Mouse (Mus musculus) mouse trophoblast stem cell (cell line): ENCODE measurements around the gene Ubald2.
"Not testable (repeated sequence)": the region's sequence is repeated elsewhere in the genome, so short reads cannot be mapped to it uniquely, and the experiment has no call there.

Experiments
- in situ Hi-C, 2 experiments: fragments of 300-500 bp; cut with MseI, MboI; formaldehyde crosslinking; loops; 2 replicates in 1 of 2; 3 replicates in 1 of 2; pipeline ENCODE4 v1.15.1; 2025

The Ubald2 gene

GRCm38 (mm10) chr11:116456234-116456633, 22.3 kb downstream of the Ubald2 start:
- in situ Hi-C loops: no loop called here

DNA sequence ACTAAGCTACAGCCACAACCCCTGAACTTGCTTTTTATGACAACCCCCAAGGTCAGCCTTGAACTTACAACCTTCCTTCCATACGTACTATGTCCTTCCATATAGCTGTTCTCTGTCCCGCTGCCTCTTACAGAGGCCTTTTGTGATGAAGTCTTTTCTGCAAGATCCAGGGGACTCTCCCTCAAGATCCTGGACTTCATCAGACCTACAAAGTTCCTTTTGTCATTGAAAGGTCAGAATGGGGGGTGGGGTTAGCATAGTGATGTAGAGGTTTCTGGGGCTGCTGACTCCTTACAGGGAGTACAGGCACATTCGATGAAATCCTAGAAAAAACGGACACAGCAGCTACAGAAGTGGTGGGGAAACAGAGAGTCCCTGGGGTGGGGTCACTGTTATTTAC, 25.9 kb downstream of the Ubald2 start:
- in situ Hi-C loops: no loop called here

- in situ Hi-C loops: no loop called here
Observed at GRCm38 (mm10) chr11:116463338-116463737, 29.4 kb downstream of the Ubald2 start.

DNA sequence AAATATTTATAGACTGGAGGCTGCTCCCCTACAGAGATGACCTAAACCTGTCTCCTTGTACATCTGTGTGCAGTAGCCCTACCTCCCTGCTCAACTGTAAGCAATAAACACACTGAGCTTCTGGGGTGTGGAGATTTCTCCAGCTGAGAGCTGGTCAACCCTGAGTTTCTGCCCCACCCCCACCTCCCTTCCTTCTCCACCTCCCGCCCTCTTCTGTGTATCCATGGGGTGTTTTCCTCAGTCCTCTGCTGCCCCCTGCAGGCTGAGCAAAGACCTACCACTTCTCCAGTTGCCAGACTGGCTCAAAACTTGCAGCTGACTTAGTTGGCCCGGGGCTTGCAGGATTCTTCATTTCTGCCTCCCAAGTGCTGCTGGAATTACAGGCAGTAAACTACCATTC, 29.9 kb downstream of the Ubald2 start:
- in situ Hi-C loops: no loop called here

- in situ Hi-C loops: no loop called here
Observed at GRCm38 (mm10) chr11:116466141-116466540, 32.2 kb downstream of the Ubald2 start, which contains the start of gene Qrich2. Gene Qrich2 (minus strand): TSS chr11:116466241.

DNA sequence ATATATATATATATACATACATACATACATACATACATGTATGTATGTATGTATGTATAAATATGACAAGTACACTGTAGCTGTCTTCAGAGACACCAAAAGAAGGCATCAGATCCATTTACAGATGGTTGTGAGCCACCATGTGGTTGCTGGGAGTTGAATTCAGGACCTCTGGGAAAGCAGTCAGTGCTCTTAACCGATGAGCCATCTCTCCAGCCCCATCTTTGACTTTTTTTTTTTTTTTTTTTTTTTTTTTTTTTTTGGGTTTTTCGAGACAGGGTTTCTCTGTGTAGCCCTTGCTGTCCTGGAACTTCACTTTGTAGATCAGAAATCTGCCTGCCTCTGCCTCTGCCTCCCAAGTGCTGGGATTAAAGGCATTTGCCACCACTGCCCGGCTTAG, 34.4 kb downstream of the Ubald2 start:
- in situ Hi-C loops: not testable (repeated sequence)

DNA sequence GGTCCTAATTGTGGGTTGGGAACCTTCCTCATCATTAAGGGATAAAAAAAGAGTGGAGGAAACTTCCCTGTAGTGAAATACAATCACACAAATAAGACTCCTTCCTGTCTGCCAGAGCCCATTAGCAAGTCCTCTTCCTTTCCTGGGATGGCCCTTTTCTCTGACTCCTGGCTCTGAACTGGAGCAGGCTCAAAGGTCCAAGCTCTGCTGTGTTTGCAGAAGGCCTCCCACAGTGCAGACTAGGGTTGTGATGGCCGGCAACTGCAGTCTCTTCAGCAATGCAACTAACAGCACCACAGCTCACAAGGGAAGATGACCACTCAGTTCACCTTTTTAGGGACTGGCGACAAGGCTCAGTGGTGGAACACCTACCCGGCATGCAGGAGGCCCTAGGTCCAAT, 36.4 kb downstream of the Ubald2 start:
- in situ Hi-C loops: no loop called here

GRCm38 (mm10) chr11:116470896-116471295, 37.0 kb downstream of the Ubald2 start:
- in situ Hi-C loops: no loop called here

DNA sequence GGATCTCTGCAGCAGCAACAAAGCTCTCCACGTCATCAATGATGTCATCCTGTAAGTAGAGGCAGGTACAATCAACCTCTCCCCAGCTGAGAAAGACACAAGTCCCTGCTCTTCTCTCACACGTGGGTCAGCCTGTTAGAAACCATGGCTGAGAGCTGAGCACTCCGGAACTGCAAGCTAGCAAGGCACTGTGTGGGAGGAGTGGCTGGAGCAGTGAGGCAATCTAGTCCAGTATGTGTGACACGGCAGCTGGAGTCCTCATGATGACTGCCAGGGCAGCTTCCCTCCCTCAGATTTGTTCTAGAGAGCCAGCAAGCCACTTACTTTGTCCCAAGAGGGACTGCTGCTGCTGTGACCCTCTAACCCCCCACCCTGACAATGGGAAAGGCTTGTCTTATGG, 38.4 kb downstream of the Ubald2 start:
- in situ Hi-C loops: no loop called here

DNA sequence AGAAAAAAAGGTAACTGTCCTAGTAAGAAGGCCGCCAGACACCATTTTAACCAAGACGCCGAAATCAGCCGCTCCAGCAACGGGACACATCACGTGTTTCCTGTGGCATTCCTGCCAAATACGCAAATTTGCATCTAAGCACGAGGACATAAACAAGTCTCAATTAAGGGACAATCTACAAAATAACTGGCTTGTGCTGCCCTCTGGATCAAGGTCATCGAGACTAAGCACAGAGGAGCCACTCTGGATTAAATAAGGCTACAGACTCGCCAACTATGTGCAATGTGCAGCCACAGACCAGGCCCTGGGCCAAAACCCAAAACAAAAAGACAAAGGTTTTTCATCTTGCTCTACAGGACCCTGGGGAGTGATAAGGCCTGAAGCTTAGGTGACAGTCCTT, 42.1 kb downstream of the Ubald2 start:
- in situ Hi-C loops: no loop called here

DNA sequence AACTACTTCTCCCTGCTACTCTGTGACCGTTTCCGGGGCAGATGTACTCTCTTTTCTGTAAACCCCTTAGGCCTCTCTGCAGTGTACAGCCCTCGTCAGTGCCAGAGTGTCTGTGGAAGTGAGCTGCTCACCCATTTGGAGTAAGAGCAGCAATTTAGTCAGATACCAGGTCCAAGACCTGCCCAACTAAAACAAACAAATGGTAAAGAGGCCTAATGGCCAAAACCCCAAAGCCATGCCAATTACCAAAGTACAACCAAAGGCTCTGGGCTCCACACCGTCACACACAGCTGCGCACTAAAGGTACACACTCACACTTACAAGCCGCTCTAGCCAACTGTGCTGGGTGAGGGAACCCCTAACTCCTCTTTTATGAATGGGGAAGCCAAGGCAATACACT, 42.8 kb downstream of the Ubald2 start:
- in situ Hi-C loops: no loop called here

- in situ Hi-C loops: no loop called here
Observed at GRCm38 (mm10) chr11:116477160-116477759, 43.4 kb downstream of the Ubald2 start.

DNA sequence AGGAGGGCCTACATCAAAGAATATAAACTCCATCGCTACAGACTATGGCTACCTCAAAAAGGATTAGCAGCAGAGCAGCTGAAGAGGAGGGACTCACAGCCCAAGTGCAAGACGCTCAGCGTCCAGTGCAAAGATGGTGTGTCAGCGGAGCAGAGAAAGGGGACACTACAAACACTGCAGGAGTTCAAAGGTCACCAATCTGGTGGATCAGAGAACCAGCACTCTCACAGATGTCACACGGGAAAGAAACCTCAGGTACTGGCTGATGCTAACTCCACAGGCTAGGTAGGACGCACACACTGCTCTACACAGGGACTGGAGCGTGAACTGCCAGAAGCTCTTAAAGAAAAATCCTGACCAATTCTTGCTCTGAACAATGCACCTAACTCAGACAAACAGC, 45.1 kb downstream of the Ubald2 start:
- in situ Hi-C loops: no loop called here

DNA sequence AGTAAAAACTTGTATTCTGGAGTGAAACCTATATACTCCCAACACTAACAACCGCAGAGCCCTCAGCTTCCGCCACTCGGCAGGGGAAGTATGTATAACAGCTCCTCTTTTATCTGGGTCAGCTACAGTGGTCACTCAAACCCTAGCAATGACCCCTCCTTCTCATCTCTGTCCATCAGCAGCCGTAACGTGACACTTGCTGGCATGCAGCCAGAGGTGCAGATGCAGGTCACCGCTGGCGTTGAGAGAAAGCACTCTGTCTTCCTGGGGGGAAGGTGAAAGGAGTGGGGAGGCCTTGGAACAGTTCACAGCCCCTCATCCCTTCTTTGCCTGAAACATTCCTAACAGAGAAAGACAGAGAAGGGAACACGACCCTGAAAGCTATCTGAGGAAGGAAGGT, 45.9 kb downstream of the Ubald2 start:
- in situ Hi-C loops: no loop called here

- in situ Hi-C loops: no loop called here
Observed at GRCm38 (mm10) chr11:116480975-116481374, 47.1 kb downstream of the Ubald2 start.

- in situ Hi-C loops: no loop called here
Observed at GRCm38 (mm10) chr11:116481776-116482175, 47.9 kb downstream of the Ubald2 start.

- in situ Hi-C loops: no loop called here
Observed at GRCm38 (mm10) chr11:116484261-116484660, 50.4 kb downstream of the Ubald2 start.

GRCm38 (mm10) chr11:116488207-116488606, 54.3 kb downstream of the Ubald2 start:
- in situ Hi-C loops: no loop called here
